Mouse (Mus musculus) ES-Bruce4 (cell line): ENCODE data around the gene Tbcel.

Experiments
- CTCF ChIP-seq: IDR thresholded peaks from one replicate; pipeline ENCODE4 v1.8.1; 2011; ENCODE audit warnings: low read depth, low read length
- POLR2A ChIP-seq: IDR thresholded peaks from one replicate; pipeline ENCODE4 v1.8.1; 2011; ENCODE audit warnings: low read length; ENCODE audit not compliant: insufficient read depth

DNA sequence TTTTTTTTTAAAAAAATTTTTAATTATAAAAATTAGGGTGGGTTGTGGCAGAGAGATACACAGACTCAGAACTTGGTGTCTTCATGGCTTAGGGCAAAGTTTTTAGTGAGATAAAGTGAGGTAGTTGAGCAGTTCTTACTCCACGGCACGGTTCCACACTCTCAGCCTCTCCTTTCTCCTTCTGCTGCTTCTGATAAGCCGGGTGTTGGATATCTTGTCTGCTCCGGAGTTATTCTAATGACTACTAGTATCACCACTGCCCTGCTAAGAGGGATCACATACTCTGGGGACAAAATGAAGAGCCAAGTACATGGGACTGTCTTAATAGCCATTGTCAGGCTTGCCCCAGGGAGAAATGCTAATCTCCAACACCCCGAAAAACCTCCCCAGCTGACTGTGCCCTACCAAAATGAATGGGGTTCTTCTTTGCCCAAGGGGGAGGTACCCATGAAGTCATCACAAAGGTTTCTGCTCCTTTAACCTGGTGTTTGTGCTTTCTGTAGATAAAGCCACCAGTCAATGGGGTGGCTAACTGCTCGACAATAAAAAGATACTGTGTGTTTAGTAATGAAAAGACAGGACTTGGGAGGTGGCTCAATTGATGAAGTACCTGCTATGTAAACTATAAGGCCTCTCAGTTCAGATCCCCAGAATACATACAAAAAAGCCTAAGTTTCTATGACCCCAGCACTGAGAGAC, 135.8 kb downstream of the Tbcel start:
- no peak for TF ChIP-seq CTCF
- TF ChIP-seq POLR2A = no peak
